Mouse (Mus musculus): Measurements from ENCODE around the gene Gm14322.
"Not testable (repeated sequence)": the region's sequence is repeated elsewhere in the genome, so short reads cannot be mapped to it uniquely, and the experiment has no call there.

Gm14322 gene

GRCm38 (mm10) chr2:177758941-177759558 lies at the start of gene Gm14322:
Gene Gm14322, plus strand, starts transcription at chr2:177759288.
- peak; percentile 51 to 67 for DNase-seq (ENCODE audit: low spot score in 2 of 2)

- DNase-seq (ENCODE audit: low spot score in 2 of 2): not testable (repeated sequence)
Measured at GRCm38 (mm10) chr2:177741487-177741886, 17.6 kb upstream of the Gm14322 start.

- not testable (repeated sequence) for DNase-seq (ENCODE audit: low spot score in 2 of 2)
Measured at GRCm38 (mm10) chr2:177787351-177787750, 28.3 kb downstream of the Gm14322 start.

GRCm38 (mm10) chr2:177806170-177806569 lies 47.1 kb downstream of the Gm14322 start:
- DNase-seq (ENCODE audit: low spot score in 2 of 2): not testable (repeated sequence)

Data from right cerebral cortex, postnatal 10 days (tissue).